Mouse (Mus musculus): ENCODE data around the gene Scamp1. TPM values are rescaled to one million over a fixed set of nuclear protein-coding genes. Genes with fewer than 3 reads are reported as not detected.

The Scamp1 gene
- polyA plus RNA-seq, 1 experiment from 2014 or later, result 29.6 TPM

- Histone ChIP-seq H3K9ac (ENCODE audit: low read length) (no peak overlapping the region), H3K4me2 (ENCODE audit: low read depth, severe bottlenecking) (no peak overlapping the region), H3K36me3 (ENCODE audit: control insufficient read depth, insufficient read depth, low read length) (no peaks in the 10 kb centered on the region), H3K4me3 (ENCODE audit: low read depth, low read length) (no peak overlapping the region), H3K9me3 (ENCODE audit: control insufficient read depth, low read length) (no peaks in the 10 kb centered on the region), H3K4me1 (ENCODE audit: control insufficient read depth, insufficient read depth, low read length) (peaks cover 6% of the 10 kb centered on the region; the same call in 1 of the 2 replicates), H3K27ac (replicated peaks; ENCODE audit: low read depth, low read length) (no peak overlapping the region), H3K27me3 (ENCODE audit: control insufficient read depth, insufficient read depth, low read length) (no peaks in the 10 kb centered on the region)
- 83% methylated on average over 2 of the region's 2 CpGs for WGBS
- DNase-seq (ENCODE audit: low spot score) (no peak), ATAC-seq (ENCODE audit: insufficient number of reproducible peaks, low FRiP score, low TSS enrichment, low read depth) (no peak)
Observed at GRCm38 (mm10) chr13:94257711-94258110, 27.9 kb downstream of the Scamp1 start.

DNA sequence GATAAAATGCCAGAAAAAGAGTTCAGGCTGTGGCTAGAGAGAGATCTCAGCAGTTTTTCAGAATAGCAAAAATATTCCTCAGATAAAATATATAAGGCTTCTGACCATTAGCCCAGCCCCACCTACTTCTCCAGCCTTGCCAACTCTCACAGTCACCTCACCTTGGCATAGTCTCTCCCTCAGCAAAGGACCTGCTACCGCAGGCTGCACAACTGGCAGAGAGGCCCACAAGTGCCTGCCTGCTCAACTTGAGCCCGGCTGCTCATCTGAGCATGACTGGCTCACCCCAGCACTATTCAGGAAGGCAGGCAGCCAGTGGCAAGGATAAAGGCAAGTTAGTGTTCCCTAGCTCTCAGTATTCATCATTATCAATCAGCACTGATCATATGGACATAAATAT, 30.5 kb downstream of the Scamp1 start:
- no peak overlapping the region for H3K27ac ChIP-seq (replicated peaks; ENCODE audit: low read depth, low read length)
- H3K4me2 ChIP-seq (ENCODE audit: low read depth, severe bottlenecking), result no peak overlapping the region
- H3K9me3 ChIP-seq (ENCODE audit: control insufficient read depth, low read length), result no peaks in the 10 kb centered on the region
- no peak overlapping the region for H3K4me3 ChIP-seq (ENCODE audit: low read depth, low read length)
- 92% methylated on average over 2 of the region's 2 CpGs for WGBS
- H3K36me3 ChIP-seq (ENCODE audit: control insufficient read depth, insufficient read depth, low read length), result no peaks in the 10 kb centered on the region
- DNase-seq (ENCODE audit: low spot score), result no peak
- no peaks in the 10 kb centered on the region for H3K4me1 ChIP-seq (ENCODE audit: control insufficient read depth, insufficient read depth, low read length)
- H3K9ac ChIP-seq (ENCODE audit: low read length), result no peak overlapping the region
- H3K27me3 ChIP-seq (ENCODE audit: control insufficient read depth, insufficient read depth, low read length), result no peaks in the 10 kb centered on the region
- ATAC-seq (ENCODE audit: insufficient number of reproducible peaks, low FRiP score, low TSS enrichment, low read depth), result no peak

- no peak overlapping the region for H3K9ac ChIP-seq (ENCODE audit: low read length)
- WGBS, result 97% methylated on average over 3 of the region's 3 CpGs
- H3K9me3 ChIP-seq (ENCODE audit: control insufficient read depth, low read length), result no peaks in the 10 kb centered on the region
Observed at GRCm38 (mm10) chr13:94254286-94254685, 31.4 kb downstream of the Scamp1 start.

DNA sequence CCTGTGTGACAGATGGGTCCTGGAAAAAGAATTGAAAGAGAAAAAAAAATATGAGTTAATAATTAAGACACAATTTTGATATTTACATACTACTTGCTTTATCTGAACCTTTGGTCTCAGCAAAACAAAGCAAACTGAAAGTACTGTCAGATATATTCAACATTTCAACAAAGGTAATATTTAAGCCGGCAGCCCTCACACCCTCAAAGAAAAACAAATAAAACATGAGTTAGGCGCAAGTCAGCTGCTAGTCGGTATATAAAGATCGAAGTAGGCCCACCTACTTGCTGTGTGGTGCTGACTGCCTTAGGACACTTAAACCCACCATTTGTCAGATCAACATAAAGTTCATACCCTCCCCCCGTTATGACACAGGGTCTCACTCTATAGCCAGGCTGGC, 32.6 kb downstream of the Scamp1 start:
- Histone ChIP-seq H3K27me3 (ENCODE audit: control insufficient read depth, insufficient read depth, low read length) (no peaks in the 10 kb centered on the region), H3K4me1 (ENCODE audit: control insufficient read depth, insufficient read depth, low read length) (no peaks in the 10 kb centered on the region), H3K4me2 (ENCODE audit: low read depth, severe bottlenecking) (no peak overlapping the region), H3K4me3 (ENCODE audit: low read depth, low read length) (no peak overlapping the region), H3K36me3 (ENCODE audit: control insufficient read depth, insufficient read depth, low read length) (no peaks in the 10 kb centered on the region), H3K27ac (replicated peaks; ENCODE audit: low read depth, low read length) (no peak overlapping the region), H3K9ac (ENCODE audit: low read length) (no peak overlapping the region), H3K9me3 (ENCODE audit: control insufficient read depth, low read length) (no peaks in the 10 kb centered on the region)
- DNase-seq (ENCODE audit: low spot score) (no peak), ATAC-seq (ENCODE audit: insufficient number of reproducible peaks, low FRiP score, low TSS enrichment, low read depth) (no peak)
- WGBS, result 87% methylated on average over 5 of the region's 5 CpGs

More at GRCm38 (mm10) chr13:94254286-94254685, 31.4 kb downstream of the Scamp1 start:
- no peak overlapping the region for H3K4me3 ChIP-seq (ENCODE audit: low read depth, low read length)
- H3K4me1 ChIP-seq (ENCODE audit: control insufficient read depth, insufficient read depth, low read length), result no peaks in the 10 kb centered on the region
- no peaks in the 10 kb centered on the region for H3K27me3 ChIP-seq (ENCODE audit: control insufficient read depth, insufficient read depth, low read length)
- ATAC-seq (ENCODE audit: insufficient number of reproducible peaks, low FRiP score, low TSS enrichment, low read depth), result no peak
- no peaks in the 10 kb centered on the region for H3K36me3 ChIP-seq (ENCODE audit: control insufficient read depth, insufficient read depth, low read length)
- no peak overlapping the region for H3K4me2 ChIP-seq (ENCODE audit: low read depth, severe bottlenecking)
- no peak for DNase-seq (ENCODE audit: low spot score)
- no peak overlapping the region for H3K27ac ChIP-seq (replicated peaks; ENCODE audit: low read depth, low read length)

GRCm38 (mm10) chr13:94250761-94251160, 34.9 kb downstream of the Scamp1 start:
- no peak overlapping the region for H3K9ac ChIP-seq (ENCODE audit: low read length)
- ATAC-seq (ENCODE audit: insufficient number of reproducible peaks, low FRiP score, low TSS enrichment, low read depth) (no peak), DNase-seq (ENCODE audit: low spot score) (no peak)
- no peak overlapping the region for H3K27ac ChIP-seq (replicated peaks; ENCODE audit: low read depth, low read length)
- WGBS, result 94% methylated on average over 8 of the region's 8 CpGs
- H3K27me3 ChIP-seq (ENCODE audit: control insufficient read depth, insufficient read depth, low read length), result no peaks in the 10 kb centered on the region
- H3K4me2 ChIP-seq (ENCODE audit: low read depth, severe bottlenecking), result no peak overlapping the region
- no peak overlapping the region for H3K4me3 ChIP-seq (ENCODE audit: low read depth, low read length)
- no peaks in the 10 kb centered on the region for H3K36me3 ChIP-seq (ENCODE audit: control insufficient read depth, insufficient read depth, low read length)
- H3K4me1 ChIP-seq (ENCODE audit: control insufficient read depth, insufficient read depth, low read length), result no peaks in the 10 kb centered on the region
- no peaks in the 10 kb centered on the region for H3K9me3 ChIP-seq (ENCODE audit: control insufficient read depth, low read length)

DNA sequence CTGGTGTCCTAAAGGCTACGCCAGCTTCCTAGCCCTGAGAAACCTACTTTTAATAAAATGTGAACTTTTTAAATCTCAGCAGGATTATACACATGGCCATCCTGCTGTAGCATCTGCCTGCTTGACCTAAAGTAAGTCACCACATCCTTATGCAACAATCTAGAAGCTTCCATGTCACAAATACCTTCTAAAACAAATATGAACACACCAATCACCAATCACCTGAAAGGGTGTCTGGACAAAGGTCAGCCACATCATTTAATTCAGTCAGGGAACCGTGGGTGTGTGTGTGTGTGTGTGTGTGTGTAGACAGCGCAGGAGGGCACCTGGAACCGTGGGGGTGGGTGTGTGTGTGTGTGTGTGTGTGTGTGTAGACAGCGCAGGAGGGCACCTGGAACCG, 35.5 kb downstream of the Scamp1 start:
- DNase-seq (ENCODE audit: low spot score) (no peak), ATAC-seq (ENCODE audit: insufficient number of reproducible peaks, low FRiP score, low TSS enrichment, low read depth) (no peak)
- 91% methylated on average over 5 of the region's 6 CpGs for WGBS
- Histone ChIP-seq H3K9me3 (ENCODE audit: control insufficient read depth, low read length) (no peaks in the 10 kb centered on the region), H3K4me3 (ENCODE audit: low read depth, low read length) (no peak overlapping the region), H3K36me3 (ENCODE audit: control insufficient read depth, insufficient read depth, low read length) (no peaks in the 10 kb centered on the region), H3K27ac (replicated peaks; ENCODE audit: low read depth, low read length) (no peak overlapping the region), H3K27me3 (ENCODE audit: control insufficient read depth, insufficient read depth, low read length) (no peaks in the 10 kb centered on the region), H3K4me1 (ENCODE audit: control insufficient read depth, insufficient read depth, low read length) (peaks cover 3% of the 10 kb centered on the region; the same call in 1 of the 2 replicates), H3K4me2 (ENCODE audit: low read depth, severe bottlenecking) (no peak overlapping the region), H3K9ac (ENCODE audit: low read length) (no peak overlapping the region)

DNA sequence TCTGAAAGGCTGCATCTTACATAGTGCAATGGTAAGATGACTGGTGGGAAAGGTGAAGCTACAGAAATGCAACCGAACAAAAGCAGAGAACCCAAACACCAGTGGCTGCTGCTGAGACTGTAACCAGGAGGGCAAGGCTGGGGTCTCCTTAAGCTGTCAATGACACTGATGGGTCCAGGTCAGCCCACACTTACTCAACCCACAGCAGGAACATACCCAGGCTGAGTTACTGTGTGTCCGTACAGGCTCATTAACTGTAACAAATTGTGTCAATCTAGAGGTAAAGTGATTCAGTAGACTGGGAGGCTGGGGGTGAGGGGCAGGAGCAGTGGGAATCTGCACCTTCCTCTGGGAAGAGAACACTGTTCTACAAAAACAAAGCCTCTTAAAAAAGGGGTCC, 42.8 kb downstream of the Scamp1 start:
- peaks cover 6% of the 10 kb centered on the region for H3K4me1 ChIP-seq (ENCODE audit: control insufficient read depth, insufficient read depth, low read length)
- no peak overlapping the region for H3K4me3 ChIP-seq (ENCODE audit: low read depth, low read length)
- no peaks in the 10 kb centered on the region for H3K9me3 ChIP-seq (ENCODE audit: control insufficient read depth, low read length)
- no peaks in the 10 kb centered on the region for H3K36me3 ChIP-seq (ENCODE audit: control insufficient read depth, insufficient read depth, low read length)
- H3K4me2 ChIP-seq (ENCODE audit: low read depth, severe bottlenecking), result no peak overlapping the region
- ATAC-seq (ENCODE audit: insufficient number of reproducible peaks, low FRiP score, low TSS enrichment, low read depth) (no peak), DNase-seq (ENCODE audit: low spot score) (no peak)
- no peak overlapping the region for H3K9ac ChIP-seq (ENCODE audit: low read length)
- no peaks in the 10 kb centered on the region for H3K27me3 ChIP-seq (ENCODE audit: control insufficient read depth, insufficient read depth, low read length)
- H3K27ac ChIP-seq (replicated peaks; ENCODE audit: low read depth, low read length), result no peak overlapping the region
- WGBS, result 67% methylated on average over 2 of the region's 2 CpGs

- Histone ChIP-seq H3K27me3 (ENCODE audit: control insufficient read depth, insufficient read depth, low read length) (no peaks in the 10 kb centered on the region), H3K9ac (ENCODE audit: low read length) (no peak overlapping the region), H3K4me1 (ENCODE audit: control insufficient read depth, insufficient read depth, low read length) (peaks cover 6% of the 10 kb centered on the region), H3K4me3 (ENCODE audit: low read depth, low read length) (no peak overlapping the region), H3K27ac (replicated peaks; ENCODE audit: low read depth, low read length) (no peak overlapping the region), H3K9me3 (ENCODE audit: control insufficient read depth, low read length) (no peaks in the 10 kb centered on the region), H3K36me3 (ENCODE audit: control insufficient read depth, insufficient read depth, low read length) (no peaks in the 10 kb centered on the region), H3K4me2 (ENCODE audit: low read depth, severe bottlenecking) (no peak overlapping the region)
- ATAC-seq (ENCODE audit: insufficient number of reproducible peaks, low FRiP score, low TSS enrichment, low read depth) (no peak), DNase-seq (ENCODE audit: low spot score) (no peak)
- 55% methylated on average over 4 of the region's 4 CpGs for WGBS
Observed at GRCm38 (mm10) chr13:94241892-94242524, 43.6 kb downstream of the Scamp1 start.

- Histone ChIP-seq H3K9me3 (ENCODE audit: control insufficient read depth, low read length) (no peaks in the 10 kb centered on the region), H3K36me3 (ENCODE audit: control insufficient read depth, insufficient read depth, low read length) (no peaks in the 10 kb centered on the region), H3K4me1 (ENCODE audit: control insufficient read depth, insufficient read depth, low read length) (peaks cover 6% of the 10 kb centered on the region), H3K27me3 (ENCODE audit: control insufficient read depth, insufficient read depth, low read length) (no peaks in the 10 kb centered on the region), H3K4me2 (ENCODE audit: low read depth, severe bottlenecking) (no peak overlapping the region), H3K9ac (ENCODE audit: low read length) (no peak overlapping the region), H3K4me3 (ENCODE audit: low read depth, low read length) (no peak overlapping the region), H3K27ac (replicated peaks; ENCODE audit: low read depth, low read length) (no peak overlapping the region)
- 37% methylated on average over 5 of the region's 5 CpGs for WGBS
- no peak for ATAC-seq (ENCODE audit: insufficient number of reproducible peaks, low FRiP score, low TSS enrichment, low read depth)
- DNase-seq (ENCODE audit: low spot score), result no peak
Observed at GRCm38 (mm10) chr13:94240873-94241272, 44.8 kb downstream of the Scamp1 start.

Measured in limb, embryonic 11.5 days (tissue).